Mouse (Mus musculus): ENCODE results near the gene Hsd17b3.

GRCm38 (mm10) chr13:64105690-64106089 lies 16.7 kb upstream of the Hsd17b3 start:
- TF ChIP-seq CTCF (IDR thresholded peaks at IDR 0.05) (no peak), EP300 (IDR thresholded peaks at IDR 0.05) (no peak)

All from lung, postnatal 0 days (tissue).